Mouse (Mus musculus): ENCODE data around the gene Styx.
A peak's percentile ranks its signal among the peaks of the same experiment; 100 is the strongest.
"Not testable (repeated sequence)": the region's sequence is repeated elsewhere in the genome, so short reads cannot be mapped to it uniquely, and the experiment has no call there.

Gene Styx

GRCm38 (mm10) chr14:45364211-45365195, 13.6 kb downstream of the Styx start:
- DNase-seq, result peak; percentile 67

- no peak for DNase-seq
These were observed 14.3 kb downstream of the Styx start for GRCm38 (mm10) chr14:45365196-45365587.

- peak; percentile 77 for DNase-seq
These were observed 27.9 kb downstream of the Styx start for GRCm38 (mm10) chr14:45378771-45379170.

GRCm38 (mm10) chr14:45380756-45381155, 29.9 kb downstream of the Styx start:
- DNase-seq, result no peak

- no peak for DNase-seq
These were observed 32.0 kb downstream of the Styx start for GRCm38 (mm10) chr14:45382912-45383311.

- no peak for DNase-seq
These were observed 34.7 kb downstream of the Styx start for GRCm38 (mm10) chr14:45385596-45385995.

GRCm38 (mm10) chr14:45387480-45387879, 36.6 kb downstream of the Styx start:
- DNase-seq, result peak; percentile 82

GRCm38 (mm10) chr14:45388345-45389181, 37.7 kb downstream of the Styx start:
- peak; percentile 94 for DNase-seq

GRCm38 (mm10) chr14:45389194-45389593, 38.3 kb downstream of the Styx start:
- DNase-seq, result no peak

- DNase-seq, result peak; percentile 58
These were observed 48.9 kb downstream of the Styx start for GRCm38 (mm10) chr14:45399836-45400235.

- DNase-seq, result no peak
These were observed 52.8 kb downstream of the Styx start for GRCm38 (mm10) chr14:45403651-45404050.

GRCm38 (mm10) chr14:45404813-45405212, 53.9 kb downstream of the Styx start, which contains the start of gene Gnpnat1:
Gene Gnpnat1 (minus strand): TSS chr14:45404913.
- DNase-seq, result not testable (repeated sequence)

- DNase-seq, result no peak
These were observed 65.4 kb downstream of the Styx start for GRCm38 (mm10) chr14:45416265-45416664.

GRCm38 (mm10) chr14:45418553-45418952, 67.7 kb downstream of the Styx start:
- no peak for DNase-seq

- DNase-seq, result no peak
These were observed 68.4 kb downstream of the Styx start for GRCm38 (mm10) chr14:45419323-45419722.

GRCm38 (mm10) chr14:45422371-45422770, 71.5 kb downstream of the Styx start:
- peak; percentile 11 for DNase-seq

GRCm38 (mm10) chr14:45423220-45423619, 72.3 kb downstream of the Styx start:
- peak; percentile 76 for DNase-seq

GRCm38 (mm10) chr14:45430066-45430842, 79.4 kb downstream of the Styx start:
- peak; percentile 94 for DNase-seq

GRCm38 (mm10) chr14:45432003-45432402, 81.1 kb downstream of the Styx start:
- DNase-seq, result peak; percentile 45

- peak; percentile 55 for DNase-seq
These were observed 83.3 kb downstream of the Styx start for GRCm38 (mm10) chr14:45434220-45434619.

- peak; percentile 56 for DNase-seq
These were observed 87.5 kb downstream of the Styx start for GRCm38 (mm10) chr14:45438250-45438930.

GRCm38 (mm10) chr14:45438931-45439275, 88.0 kb downstream of the Styx start:
- no peak for DNase-seq

Data from kidney, adult 9 months (tissue).